Mouse (Mus musculus): ENCODE data around the gene Rassf3.
A peak's percentile ranks its signal among the peaks of the same experiment; 100 is the strongest.

Gene Rassf3

DNA sequence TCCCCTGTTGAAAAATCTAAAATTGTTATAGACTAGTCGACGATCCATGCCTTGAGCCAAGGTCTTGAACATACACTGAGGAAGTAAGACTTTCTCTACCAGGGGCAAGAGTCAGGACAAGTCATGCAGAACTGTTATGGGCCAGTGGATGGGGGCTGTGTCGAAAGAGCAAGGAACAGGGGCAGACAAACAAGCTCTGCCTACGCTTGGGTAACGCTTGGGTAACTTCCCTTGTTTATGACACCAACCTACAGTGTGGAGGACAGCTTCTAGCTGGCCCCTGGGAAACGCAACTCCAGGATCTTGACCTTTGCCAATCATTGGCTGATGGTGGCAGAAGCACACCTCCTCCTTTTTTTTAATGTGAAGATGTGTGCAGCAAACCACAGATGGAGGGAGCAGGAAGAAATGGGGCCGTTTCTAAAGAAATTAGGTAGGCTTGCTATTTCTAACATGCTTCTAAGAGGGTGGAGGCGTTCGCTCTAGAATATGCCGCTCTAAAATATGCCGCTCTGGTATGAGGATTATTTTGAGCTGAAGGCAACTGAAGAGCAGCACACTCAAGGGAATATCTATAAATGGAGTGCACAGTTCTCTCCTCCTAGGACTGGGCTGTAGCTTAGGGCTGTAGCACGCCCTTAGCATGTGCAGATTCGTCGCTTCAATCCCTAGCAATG, 12.6 kb upstream of the Rassf3 start:
- DNase-seq, result peak; percentile 65 to 90

DNA sequence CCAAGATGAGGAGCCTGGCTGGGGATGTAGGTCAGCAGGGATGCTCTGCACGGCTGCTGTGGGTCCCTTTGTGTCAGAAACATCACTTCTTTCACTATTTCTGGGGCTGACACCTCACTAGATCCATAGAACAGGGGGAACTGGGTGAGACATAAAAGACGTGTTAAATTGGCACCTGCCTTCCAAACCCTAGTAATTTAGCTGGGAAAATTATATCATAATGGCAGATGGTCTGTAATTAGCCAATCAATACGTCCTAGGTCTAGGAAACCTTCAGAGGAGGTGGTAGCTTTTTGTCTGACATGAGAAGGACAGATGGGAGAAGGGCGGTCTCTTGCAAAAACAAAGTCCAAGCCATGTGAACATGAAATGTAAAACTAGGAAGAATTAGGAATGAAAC, 11.6 kb upstream of the Rassf3 start:
- no peak for DNase-seq

DNA sequence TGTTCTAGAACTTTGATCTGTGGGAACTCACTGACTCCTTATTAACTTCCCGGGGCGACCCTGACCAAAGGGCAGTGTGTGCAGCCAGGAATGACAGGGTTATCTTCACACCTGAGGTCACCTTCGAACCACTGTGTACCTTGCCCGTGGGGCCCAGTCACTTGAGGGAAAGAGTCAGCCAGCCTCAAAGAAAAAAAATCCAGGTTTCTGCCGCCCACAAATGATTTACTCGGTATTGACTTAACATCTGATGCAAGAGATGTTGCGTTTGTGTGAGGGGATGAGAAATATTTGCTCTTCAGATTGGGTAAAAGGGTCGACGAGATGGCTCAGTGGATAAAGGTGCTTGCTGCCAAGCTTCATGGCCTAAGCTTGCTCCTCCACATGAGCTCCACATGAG, 10.2 kb upstream of the Rassf3 start:
- DNase-seq, result peak; percentile 65 to 88

DNA sequence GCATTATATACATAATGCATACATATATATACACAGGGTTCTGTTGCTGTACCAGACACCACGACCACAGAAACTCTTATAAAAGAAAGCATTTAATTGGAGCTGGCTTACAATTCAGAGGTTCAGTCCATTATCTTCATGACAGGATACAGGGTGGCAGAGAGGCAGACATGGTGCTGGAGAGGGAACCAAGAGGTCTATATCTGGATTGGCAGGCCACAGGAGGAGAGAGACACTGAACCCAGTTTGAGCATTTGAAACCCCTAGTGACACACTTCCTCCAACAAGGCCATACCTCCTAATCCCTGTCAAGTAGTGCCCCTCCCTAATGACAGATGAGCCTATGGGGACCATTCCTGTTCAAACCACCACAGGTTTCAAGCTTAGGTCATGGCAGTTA, 7.2 kb upstream of the Rassf3 start:
- DNase-seq, result no peak

DNA sequence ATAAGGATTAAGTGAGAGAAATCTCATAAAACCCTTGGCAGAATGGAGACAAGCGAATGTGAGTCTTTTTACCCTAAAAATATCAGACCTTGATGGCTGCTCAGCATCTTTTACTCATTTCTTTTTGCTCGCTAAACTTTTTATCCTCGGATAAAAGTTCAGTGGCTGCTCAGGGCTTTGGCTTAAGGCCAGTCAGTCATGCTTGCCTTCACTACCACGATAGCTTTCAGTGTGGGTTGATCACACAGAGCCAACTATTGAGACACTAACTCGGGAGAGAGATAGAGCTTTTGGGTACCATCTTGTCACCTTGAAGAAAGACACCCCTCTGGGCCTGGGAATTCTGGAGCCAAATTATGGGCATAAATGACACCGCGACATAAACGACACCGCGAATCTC, 5.0 kb upstream of the Rassf3 start:
- DNase-seq, result peak; percentile 65 to 67

DNA sequence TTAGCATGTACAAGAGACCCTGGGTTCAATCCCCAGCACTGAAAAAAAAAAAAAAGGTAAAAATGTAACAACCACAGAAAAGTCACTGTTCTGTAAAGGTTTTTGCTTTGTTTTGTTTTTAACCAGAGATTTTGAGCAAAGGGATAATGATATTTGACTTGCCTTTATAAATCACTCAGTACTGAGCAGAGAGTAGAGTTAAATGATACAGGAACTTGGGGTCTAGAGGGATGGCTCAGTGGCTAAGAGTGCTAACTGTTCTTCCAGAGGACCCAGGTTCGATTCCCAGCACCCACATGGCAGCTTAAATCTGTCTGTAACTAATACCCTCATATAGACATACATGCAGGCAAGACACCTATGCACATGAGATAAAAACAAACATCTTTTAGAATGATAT, 3.8 kb upstream of the Rassf3 start:
- DNase-seq, result no peak

DNA sequence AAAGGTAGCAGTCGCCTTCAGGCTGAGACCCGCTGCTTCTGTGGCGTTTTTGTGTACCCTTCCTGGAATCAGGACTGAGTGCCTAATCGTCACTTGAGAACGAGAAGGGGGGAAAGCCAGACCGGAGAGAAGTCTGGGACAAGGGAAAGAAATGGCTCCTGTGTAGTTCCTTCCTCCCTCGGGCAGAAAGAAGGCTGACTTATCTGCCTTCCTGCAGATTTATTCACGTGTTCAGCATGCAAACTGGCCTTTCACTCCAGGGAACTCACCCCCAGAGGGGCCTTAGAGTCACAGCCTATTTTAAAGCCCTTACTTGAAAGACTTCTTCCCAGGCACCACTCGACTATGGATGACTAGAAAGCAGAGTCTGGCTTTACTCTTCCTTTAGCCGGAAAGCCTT, 1.3 kb upstream of the Rassf3 start:
- DNase-seq, result no peak

DNA sequence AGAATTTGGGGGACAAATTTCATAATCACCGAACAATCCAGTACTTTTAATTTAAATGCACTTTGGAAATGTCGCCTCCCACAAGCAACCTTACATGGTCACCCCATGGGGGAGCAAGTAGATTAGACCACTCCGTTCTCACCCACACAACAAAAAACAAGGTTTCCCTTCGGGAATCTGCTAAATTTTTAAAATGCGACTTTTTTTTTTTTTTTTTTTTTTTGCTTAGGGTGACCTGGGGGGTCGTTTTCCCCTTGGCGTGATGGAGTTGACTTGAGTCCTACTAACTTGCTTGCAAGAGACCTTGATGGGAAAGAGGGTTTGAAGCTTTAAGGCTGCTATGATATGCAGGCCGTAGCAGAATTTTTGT, 806 bp upstream of the Rassf3 start:
- no peak for DNase-seq

DNA sequence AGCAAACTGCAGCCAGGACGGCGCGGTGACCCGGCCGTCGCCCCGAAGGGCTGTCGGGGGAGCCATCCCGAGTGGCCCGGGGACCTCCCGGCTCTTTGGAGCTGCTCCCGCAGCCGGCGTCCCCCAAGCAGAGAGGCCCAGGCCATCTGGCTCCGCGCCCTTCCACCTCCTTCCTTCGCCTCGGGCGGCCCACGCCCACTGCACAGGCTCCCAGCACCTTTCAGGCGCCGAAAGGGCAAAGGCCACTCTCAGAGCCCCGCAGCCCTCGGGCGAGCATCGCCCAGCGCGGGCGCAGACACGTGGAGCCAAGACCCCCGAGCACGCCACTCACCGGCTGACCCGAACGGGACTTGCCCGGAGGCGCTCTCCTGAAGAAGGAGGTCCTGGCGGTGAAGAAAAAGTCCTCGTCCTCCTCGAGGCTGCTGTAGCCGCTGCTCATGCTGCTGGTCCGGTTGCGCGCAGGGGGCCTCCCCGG, 438 bp downstream of the Rassf3 start:
- DNase-seq, result peak; percentile 84 to 89

DNA sequence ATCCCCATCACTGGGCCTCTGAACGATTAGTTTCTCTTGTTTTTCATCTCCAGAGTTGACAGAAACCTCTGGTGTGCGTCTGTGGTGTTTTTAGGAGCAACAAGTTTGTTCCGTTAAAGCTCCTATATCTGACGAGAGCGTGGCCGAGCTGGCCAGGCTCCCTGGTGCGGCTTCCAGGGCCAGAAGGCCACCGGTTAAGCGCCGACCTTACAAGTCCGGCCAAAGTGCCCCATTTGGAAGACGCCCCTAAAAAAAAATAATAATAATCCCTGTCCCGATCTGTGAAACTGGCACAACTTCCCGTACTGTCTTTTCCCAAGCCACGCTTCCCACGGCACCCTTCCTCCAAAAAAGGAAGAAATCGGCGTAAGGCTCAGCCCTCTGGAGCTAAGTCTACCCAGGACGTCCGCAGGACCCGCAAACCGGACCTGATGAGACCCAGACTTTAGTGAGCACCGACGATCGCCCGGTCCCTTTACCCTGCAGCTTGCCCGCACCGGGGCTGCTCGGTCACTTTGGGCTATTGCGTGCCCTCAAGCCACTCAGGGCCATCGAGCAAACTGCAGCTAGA, 961 bp downstream of the Rassf3 start:
- DNase-seq, result peak in 1 of 2 experiments; percentile 36

DNA sequence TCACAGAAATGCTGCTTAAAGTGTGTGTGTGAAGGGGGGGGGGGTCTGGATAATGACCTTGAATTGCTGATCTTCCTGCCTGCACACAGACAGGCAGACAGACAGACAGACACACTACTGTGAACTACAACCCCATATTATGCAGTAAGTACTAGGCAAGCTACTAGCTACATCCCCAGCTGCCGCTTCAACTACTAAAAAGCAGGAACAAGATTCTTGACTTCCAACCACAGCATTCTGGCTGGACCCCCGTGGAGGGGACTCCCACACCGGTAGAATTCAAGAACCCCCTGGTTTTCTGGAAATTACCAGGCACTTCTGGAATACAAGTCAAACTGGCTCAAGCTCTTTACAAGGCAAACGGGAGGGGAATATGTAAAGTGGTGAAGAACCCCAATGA, 1.9 kb downstream of the Rassf3 start:
- DNase-seq, result no peak

DNA sequence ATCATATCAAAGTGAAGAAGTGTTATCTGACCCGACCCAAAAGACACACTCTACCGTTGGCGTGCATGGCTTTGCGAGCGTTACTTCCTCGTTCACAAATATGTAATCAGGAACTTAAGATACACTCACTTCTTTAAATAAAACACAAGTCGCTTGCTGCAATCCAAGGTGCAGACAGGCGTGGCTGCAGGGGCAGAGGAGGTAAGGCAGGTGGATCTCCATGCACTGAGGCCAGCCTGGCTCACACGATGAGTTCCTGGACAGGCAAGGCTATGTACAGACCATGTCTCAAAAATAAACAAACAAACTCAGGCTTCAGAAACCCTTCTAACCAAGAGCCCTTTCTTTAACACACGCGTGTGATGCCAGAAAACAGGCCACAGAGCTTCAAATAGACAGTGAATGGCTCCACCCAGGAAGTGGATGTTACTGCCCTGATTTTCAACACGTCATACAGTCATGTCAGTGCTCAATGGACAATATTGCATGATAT, 2.4 kb downstream of the Rassf3 start:
- DNase-seq, result no peak

DNA sequence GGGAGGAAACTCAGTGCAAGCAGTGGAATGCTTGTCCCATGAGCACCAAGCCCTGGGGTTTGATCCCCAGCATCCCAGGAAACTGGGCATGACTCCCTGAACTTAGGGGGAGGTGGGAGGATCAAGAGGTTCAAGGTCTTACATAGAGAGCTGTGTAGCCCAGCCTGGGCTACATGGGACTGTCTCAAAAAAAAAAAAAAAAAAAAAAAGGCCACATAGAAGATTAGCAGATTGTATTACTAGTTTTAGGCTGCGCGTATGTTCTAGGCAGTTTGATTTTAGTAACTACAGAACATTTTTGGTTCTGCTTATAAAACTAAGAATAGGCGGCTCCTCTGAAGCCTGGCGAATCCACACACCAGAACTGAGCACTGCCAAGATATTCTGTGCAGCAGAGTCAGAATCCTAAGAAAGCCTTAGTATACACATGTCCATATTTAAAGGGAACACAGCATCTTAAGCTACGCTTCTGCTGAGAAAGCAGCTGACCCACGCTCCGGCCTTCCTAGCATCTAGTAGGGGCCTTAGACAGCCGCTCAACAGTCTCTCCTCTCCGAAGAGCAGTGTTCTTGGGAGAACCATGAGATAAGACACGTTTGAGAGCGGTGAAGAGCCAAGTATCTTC, 3.4 kb downstream of the Rassf3 start:
- DNase-seq, result no peak

DNA sequence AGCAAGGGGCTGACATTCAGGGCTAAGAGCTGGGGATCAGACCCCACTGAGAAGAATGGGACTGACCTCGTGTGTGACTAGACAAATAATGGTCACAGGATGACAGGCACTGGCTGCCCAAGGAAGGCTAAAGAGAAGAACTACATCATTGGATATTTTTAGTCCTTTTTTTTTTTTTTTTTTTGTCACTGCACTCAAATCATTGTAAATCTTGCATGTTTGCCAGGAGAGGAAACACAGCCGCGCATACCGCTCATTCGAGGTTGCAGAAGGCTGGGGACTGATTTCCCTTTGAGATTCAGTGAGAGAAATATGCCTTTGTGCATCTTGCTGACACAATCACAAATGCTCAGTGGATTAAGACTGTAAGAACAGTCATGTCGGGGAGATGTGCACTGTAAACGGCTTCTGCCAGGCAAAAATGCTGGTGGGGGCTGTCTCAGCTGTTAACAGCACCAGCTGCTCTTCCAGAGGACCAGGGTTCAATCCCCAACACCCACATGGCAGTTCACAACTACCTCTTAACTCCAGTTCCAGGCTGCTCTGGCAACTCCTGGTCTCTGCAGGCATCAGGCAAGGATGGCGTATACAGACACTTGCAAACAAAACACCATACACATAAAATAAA, 4.5 kb downstream of the Rassf3 start:
- peak; percentile 55 to 63 for DNase-seq

DNA sequence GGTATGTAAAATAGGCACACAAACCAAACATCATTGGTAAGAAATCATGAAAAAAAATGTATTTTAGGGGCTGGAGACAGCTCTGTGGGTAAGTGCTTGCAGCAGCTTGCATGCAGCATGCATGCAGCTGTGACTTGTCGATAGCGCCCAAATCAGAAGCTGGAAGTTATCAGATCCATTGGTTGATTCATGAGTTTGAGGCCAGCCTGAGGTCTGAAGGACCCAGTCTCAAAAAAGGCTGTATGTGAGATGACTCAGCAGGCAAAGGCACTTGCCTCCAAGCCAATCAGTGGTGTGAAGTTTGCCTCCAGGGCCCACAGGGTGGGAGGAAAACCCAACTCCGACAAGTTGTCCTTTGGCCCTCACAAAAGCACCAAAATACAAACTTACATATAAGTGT, 6.5 kb downstream of the Rassf3 start:
- DNase-seq, result no peak

DNA sequence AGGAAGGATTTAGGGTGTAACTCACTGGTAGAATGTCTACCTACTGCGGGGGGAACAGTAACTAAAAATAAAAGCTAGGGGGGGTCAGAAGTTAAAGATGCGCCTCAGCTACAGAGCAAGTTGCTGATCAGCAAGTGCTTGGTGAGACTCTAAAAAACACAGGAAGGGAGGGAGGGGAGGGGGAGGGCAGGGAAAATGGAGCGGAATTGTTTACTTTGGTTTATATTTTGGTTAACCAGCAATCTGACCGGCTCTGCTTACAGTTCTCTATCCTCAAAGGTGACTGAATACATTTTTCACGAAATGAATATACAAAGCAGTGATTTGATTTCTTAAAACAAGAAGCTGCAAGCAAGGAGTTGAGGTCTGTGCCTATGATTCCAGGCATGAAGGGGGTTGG, 7.2 kb downstream of the Rassf3 start:
- DNase-seq, result no peak

DNA sequence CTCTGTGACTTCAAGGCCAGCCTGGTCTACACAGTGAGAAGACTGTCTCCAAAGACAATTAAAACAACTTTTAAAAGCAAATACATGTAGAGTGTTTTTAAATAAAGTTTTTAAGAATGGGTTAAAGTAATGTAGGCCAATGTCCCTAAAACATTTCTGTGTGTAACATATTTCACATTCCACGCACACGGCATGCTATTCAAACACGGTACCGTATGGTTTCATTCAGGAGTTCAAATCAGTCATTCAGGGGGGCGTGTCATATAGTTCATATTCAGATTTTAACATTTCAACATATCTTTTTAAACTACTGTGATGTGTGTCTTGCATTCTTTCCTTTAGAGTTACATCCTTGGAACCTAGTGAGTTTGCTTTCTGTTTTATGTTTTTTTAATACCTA, 7.9 kb downstream of the Rassf3 start:
- no peak for DNase-seq

DNA sequence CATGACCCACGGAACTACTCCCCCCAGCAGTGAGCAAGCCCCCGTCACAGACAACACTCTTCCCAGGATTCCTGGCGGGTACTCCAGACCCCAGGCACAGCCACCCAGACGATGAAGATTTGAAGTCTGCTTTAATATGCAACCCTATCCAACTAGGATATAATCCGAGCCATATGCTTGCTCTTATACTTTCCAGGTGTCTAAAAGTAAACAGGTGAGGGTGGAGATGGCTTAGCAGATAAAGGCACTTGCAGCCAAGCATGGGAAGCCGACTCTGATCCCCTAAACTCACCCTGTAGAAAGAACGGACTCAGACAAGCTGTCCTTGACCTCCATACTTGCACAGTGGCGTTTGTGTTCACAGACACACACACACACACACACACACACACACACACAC, 8.4 kb downstream of the Rassf3 start:
- no peak for DNase-seq

DNA sequence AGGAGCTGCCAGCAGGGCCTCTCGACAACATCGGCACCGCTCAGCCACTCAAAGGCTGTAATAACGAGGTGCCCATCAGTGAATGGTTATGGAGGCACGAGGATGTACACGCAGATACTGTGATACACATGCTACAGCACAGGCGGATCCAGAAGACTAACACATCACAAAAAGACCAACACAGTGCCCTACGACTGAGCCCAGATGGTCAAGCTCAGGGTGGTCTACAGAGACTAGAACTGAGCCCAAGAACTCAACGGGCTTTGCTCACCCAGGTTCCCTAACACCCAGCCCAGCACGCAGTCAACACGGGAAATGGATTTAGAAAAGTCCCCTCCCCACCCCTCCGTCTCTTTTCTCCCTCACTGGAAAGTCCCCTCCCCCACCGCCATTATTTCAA, 9.1 kb downstream of the Rassf3 start:
- DNase-seq, result no peak

DNA sequence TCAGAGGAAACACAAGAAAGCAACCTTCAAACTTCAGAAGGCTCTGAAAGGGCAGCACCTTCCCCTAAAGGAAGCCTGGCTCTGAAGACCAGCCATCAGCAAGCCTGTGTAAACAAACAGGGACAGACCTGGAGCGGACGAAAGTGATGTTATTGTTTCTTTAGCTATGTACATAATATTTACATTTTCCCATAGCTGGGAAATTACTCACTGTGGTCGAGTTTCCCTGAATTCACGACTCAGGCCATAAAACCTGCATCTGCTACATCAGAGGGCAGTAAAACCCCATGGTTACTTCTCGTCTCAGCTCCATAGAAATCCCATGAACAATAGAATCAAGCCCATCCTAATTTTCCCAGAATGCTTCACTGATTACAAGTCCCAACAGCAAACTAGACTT, 11.1 kb downstream of the Rassf3 start:
- DNase-seq, result no peak

DNA sequence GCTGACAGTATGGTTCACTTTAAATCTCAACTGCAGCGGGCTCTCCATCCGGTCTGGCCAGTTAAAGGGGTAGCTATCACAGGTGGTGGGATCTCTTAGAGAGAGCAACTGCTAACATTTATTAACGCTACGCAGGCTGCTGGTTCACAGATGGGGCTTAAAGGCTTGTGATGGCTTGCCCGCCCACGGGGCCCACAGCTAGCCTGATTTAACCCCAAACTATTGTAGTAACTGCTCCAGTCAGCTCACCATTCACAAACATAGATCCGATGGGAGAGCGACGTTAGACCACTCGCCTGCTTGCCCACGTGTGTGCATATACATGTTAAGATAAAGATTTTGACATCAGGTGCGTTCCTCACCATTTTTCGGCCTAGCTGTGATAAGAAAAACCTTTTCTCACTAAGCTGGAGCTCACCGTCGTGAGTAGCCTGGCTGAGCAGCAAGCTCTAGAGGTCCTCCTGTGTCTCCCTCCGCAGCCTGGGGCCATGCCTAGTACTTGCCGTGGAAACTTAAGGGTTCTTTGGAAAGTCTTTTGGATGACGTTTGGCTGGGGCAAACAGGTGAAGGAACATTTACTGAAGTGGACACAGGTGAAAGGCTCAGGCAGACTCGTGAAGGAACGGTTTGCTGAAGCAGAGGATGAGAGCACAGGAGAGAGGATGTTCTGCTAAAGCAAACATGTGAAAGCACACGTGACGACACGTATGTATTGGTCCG, 13.8 kb downstream of the Rassf3 start:
- no peak for DNase-seq

DNA sequence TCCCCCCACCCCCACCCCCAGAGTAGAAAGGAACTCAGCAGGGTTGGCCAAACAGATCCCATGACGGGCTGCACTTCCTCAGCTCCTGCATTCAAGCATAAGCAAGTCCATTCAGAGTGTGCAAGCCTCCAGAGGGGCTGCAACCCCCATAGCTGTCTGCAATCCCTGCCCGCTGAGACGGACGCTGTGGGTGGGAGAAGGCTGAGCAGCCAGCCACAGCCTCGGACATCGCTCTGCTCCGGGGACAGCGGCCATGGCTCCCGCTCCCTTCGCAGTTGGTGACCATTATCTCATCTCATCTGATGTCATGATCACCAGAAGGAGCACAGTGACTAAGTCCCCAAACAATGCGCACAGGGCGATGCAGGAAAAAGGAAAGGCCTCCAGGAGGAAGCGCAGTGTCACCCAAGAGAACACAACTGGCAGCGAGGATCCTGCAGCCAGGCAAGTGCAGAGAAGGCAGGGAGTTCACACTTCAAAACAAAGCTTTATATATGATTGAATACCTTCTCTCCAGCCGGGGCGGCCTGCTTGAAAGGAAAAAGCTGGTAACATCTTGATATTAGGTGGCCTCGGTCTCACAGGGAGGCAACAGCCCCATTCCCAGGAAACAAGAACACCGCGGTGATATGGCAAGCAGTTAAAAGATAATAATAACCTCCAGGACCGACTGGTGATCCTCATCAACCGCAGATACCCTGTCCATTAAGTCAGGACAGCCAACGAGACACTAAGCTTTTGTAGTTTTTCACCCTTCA, 14.6 kb downstream of the Rassf3 start:
- peak; percentile 61 to 84 for DNase-seq
